Mouse (Mus musculus): ENCODE data around the gene Clk4. TPM values are rescaled to one million over a fixed set of nuclear protein-coding genes. Genes with fewer than 3 reads are reported as not detected.

Clk4 gene
- polyA plus RNA-seq, 1 experiment = 51.1 TPM

- TF ChIP-seq CTCF (IDR thresholded peaks at IDR 0.05; ENCODE audit: control insufficient read depth, insufficient read depth, insufficient replicate concordance, low read depth, low read length) (no peak), POLR2A (IDR thresholded peaks at IDR 0.05; ENCODE audit: control insufficient read depth, low read depth, low read length) (no peak)
- H3K36me3 ChIP-seq (ENCODE audit: control insufficient read depth, insufficient read depth, low read length) = no peaks in the 10 kb centered on the region
- no peak overlapping the region; the same call in 1 of the 2 replicates for H3K4me3 ChIP-seq (ENCODE audit: control insufficient read depth, low read depth, low read length)
- H3K27me3 ChIP-seq (ENCODE audit: control insufficient read depth, insufficient read depth, low read length) = no peaks in the 10 kb centered on the region
- H3K4me1 ChIP-seq (ENCODE audit: control insufficient read depth, insufficient read depth, low read length) = no peaks in the 10 kb centered on the region
- no peak overlapping the region for H3K27ac ChIP-seq (ENCODE audit: control insufficient read depth, insufficient read depth, low read depth, low read length)
Observed at GRCm38 (mm10) chr11:51257006-51257405, 4.5 kb upstream of the Clk4 start.

GRCm38 (mm10) chr11:51262342-51263285, 1.1 kb downstream of the Clk4 start, which contains the start of gene BC049762:
Gene BC049762 (minus strand): TSS chr11:51263046.
- TF ChIP-seq CTCF (IDR thresholded peaks at IDR 0.05; ENCODE audit: control insufficient read depth, insufficient read depth, insufficient replicate concordance, low read depth, low read length) (peak; percentile 31; the same call in 1 of the 2 replicates), POLR2A (IDR thresholded peaks at IDR 0.05; ENCODE audit: control insufficient read depth, low read depth, low read length) (peak; percentile 100)
- H3K36me3 ChIP-seq (ENCODE audit: control insufficient read depth, insufficient read depth, low read length) = peaks cover 1% of the 10 kb centered on the region; the same call in 1 of the 2 replicates

DNA sequence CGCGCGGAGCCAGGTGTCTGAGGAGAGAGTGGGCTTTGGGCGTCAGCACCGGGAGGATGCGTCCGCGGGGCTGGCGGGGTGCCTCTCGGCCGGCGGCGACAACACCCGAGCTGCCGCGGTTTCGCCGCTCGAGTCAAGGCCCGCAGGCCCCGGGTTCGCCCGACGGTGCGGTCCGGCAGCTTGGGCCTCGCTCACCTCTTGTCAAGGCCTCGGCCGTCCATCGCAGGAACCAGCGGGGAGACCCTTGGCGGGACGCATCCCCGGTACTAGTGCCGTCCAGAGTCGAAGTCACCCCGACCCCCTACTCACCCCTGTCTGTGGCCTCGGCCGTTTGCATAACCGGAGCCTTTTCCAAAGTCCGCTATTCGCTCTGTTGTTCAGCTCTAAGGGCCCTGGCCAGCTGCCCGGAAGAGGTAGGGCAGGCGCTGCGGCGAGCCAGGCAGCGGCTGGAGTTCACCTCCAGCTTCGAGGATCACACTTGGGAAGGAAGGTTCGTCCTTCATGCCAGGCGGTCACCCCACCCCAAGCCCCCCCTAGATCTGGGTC, 1.8 kb downstream of the Clk4 start:
- Histone ChIP-seq H3K27ac (ENCODE audit: control insufficient read depth, insufficient read depth, low read depth, low read length) (peak overlapping the region; percentile 98), H3K4me1 (ENCODE audit: control insufficient read depth, insufficient read depth, low read length) (peaks cover 4% of the 10 kb centered on the region), H3K36me3 (ENCODE audit: control insufficient read depth, insufficient read depth, low read length) (peaks cover 1% of the 10 kb centered on the region; the same call in 1 of the 2 replicates), H3K27me3 (ENCODE audit: control insufficient read depth, insufficient read depth, low read length) (no peaks in the 10 kb centered on the region), H3K4me3 (ENCODE audit: control insufficient read depth, low read depth, low read length) (peak overlapping the region; percentile 97)
- no peak for TF ChIP-seq CTCF (IDR thresholded peaks at IDR 0.05; ENCODE audit: control insufficient read depth, insufficient read depth, insufficient replicate concordance, low read depth, low read length)
- no peak; the same call in 1 of the 2 replicates for TF ChIP-seq POLR2A (IDR thresholded peaks at IDR 0.05; ENCODE audit: control insufficient read depth, low read depth, low read length)

More at GRCm38 (mm10) chr11:51262342-51263285, 1.1 kb downstream of the Clk4 start, which contains the start of gene BC049762:
- Histone ChIP-seq H3K4me1 (ENCODE audit: control insufficient read depth, insufficient read depth, low read length) (peaks cover 4% of the 10 kb centered on the region), H3K27me3 (ENCODE audit: control insufficient read depth, insufficient read depth, low read length) (no peaks in the 10 kb centered on the region), H3K27ac (ENCODE audit: control insufficient read depth, insufficient read depth, low read depth, low read length) (peak within 1 kb of the TSS; percentile 98), H3K4me3 (ENCODE audit: control insufficient read depth, low read depth, low read length) (peak within 1 kb of the TSS; percentile 97)

DNA sequence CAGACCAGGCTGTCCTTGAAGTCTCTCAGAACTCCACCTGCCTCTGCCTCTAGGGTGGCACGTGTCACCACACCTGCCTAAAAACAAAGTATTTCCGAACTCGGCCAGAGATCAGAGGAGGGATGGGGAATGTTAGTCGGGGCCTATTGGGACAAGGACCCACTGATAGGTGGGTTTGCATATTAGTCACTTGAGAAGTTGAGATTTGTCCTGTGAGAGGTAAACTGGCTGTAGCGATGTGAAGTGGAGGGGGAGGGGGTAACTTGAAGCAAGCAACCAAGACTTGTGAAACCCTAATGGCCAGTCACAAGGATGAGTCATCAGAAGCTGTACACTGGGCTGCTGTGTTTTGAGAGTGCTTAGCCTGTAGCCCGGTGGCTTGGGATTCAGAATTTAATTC, 2.8 kb downstream of the Clk4 start:
- TF ChIP-seq POLR2A (IDR thresholded peaks at IDR 0.05; ENCODE audit: control insufficient read depth, low read depth, low read length) = no peak
- H3K27ac ChIP-seq (ENCODE audit: control insufficient read depth, insufficient read depth, low read depth, low read length) = peak overlapping the region; percentile 73
- H3K4me1 ChIP-seq (ENCODE audit: control insufficient read depth, insufficient read depth, low read length) = peaks cover 4% of the 10 kb centered on the region
- peak overlapping the region; percentile 91 for H3K4me3 ChIP-seq (ENCODE audit: control insufficient read depth, low read depth, low read length)
- H3K36me3 ChIP-seq (ENCODE audit: control insufficient read depth, insufficient read depth, low read length) = peaks cover 1% of the 10 kb centered on the region; the same call in 1 of the 2 replicates
- H3K27me3 ChIP-seq (ENCODE audit: control insufficient read depth, insufficient read depth, low read length) = no peaks in the 10 kb centered on the region

GRCm38 (mm10) chr11:51265326-51265725, 3.8 kb downstream of the Clk4 start:
- TF ChIP-seq CTCF (IDR thresholded peaks at IDR 0.05; ENCODE audit: control insufficient read depth, insufficient read depth, insufficient replicate concordance, low read depth, low read length) (peak; percentile 11; the same call in 1 of the 2 replicates), POLR2A (IDR thresholded peaks at IDR 0.05; ENCODE audit: control insufficient read depth, low read depth, low read length) (no peak)
- Histone ChIP-seq H3K27me3 (ENCODE audit: control insufficient read depth, insufficient read depth, low read length) (no peaks in the 10 kb centered on the region), H3K4me1 (ENCODE audit: control insufficient read depth, insufficient read depth, low read length) (peaks cover 4% of the 10 kb centered on the region), H3K36me3 (ENCODE audit: control insufficient read depth, insufficient read depth, low read length) (peaks cover 1% of the 10 kb centered on the region; the same call in 1 of the 2 replicates), H3K4me3 (ENCODE audit: control insufficient read depth, low read depth, low read length) (peak overlapping the region; percentile 68; the same call in 1 of the 2 replicates), H3K27ac (ENCODE audit: control insufficient read depth, insufficient read depth, low read depth, low read length) (no peak overlapping the region)

GRCm38 (mm10) chr11:51274418-51274817, 12.9 kb downstream of the Clk4 start:
- no peaks in the 10 kb centered on the region for H3K27me3 ChIP-seq (ENCODE audit: control insufficient read depth, insufficient read depth, low read length)
- TF ChIP-seq CTCF (IDR thresholded peaks at IDR 0.05; ENCODE audit: control insufficient read depth, insufficient read depth, insufficient replicate concordance, low read depth, low read length) (no peak), POLR2A (IDR thresholded peaks at IDR 0.05; ENCODE audit: control insufficient read depth, low read depth, low read length) (no peak)
- no peaks in the 10 kb centered on the region for H3K4me1 ChIP-seq (ENCODE audit: control insufficient read depth, insufficient read depth, low read length)
- H3K36me3 ChIP-seq (ENCODE audit: control insufficient read depth, insufficient read depth, low read length) = no peaks in the 10 kb centered on the region; the same call in 1 of the 2 replicates
- no peak overlapping the region for H3K27ac ChIP-seq (ENCODE audit: control insufficient read depth, insufficient read depth, low read depth, low read length)
- no peak overlapping the region for H3K4me3 ChIP-seq (ENCODE audit: control insufficient read depth, low read depth, low read length)

DNA sequence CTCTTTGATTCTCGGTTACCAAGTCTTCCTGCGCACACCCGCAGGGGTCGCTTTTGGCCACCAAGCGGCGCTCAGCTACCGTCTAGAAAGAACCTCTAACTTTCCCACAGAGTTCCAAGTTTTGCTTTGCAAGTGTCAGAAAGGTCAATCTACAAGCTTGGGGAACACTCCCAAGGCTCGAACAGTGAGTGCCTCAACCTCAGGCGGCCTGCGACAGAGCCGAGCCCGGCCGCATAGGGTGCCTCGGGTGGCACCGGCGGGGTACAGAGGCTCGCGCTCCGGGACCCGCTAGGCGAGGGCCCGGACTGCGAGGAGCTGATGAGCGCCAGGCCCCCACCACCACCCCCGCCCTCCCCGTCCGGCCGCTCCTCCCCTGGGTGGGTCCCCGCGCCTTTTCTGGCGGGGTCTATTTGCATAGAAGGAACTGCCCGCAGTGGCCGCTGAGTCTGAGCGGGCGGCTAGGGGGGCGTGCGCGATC, 28.1 kb downstream of the Clk4 start, which contains the start of gene Col23a1:
Gene Col23a1, plus strand, starts transcription at position 357 of the 478 bp plus-strand sequence.
- TF ChIP-seq POLR2A (IDR thresholded peaks at IDR 0.05; ENCODE audit: control insufficient read depth, low read depth, low read length) (no peak), CTCF (IDR thresholded peaks at IDR 0.05; ENCODE audit: control insufficient read depth, insufficient read depth, insufficient replicate concordance, low read depth, low read length) (peak; percentile 44; the same call in 1 of the 2 replicates)
- Histone ChIP-seq H3K4me1 (ENCODE audit: control insufficient read depth, insufficient read depth, low read length) (peaks cover 8% of the 10 kb centered on the region), H3K36me3 (ENCODE audit: control insufficient read depth, insufficient read depth, low read length) (no peaks in the 10 kb centered on the region), H3K27me3 (ENCODE audit: control insufficient read depth, insufficient read depth, low read length) (no peaks in the 10 kb centered on the region), H3K4me3 (ENCODE audit: control insufficient read depth, low read depth, low read length) (peak within 1 kb of the TSS; percentile 85), H3K27ac (ENCODE audit: control insufficient read depth, insufficient read depth, low read depth, low read length) (no peak within 1 kb of the TSS)
